Mouse (Mus musculus): ENCODE data around the gene Dlk2. TPM values are rescaled to one million over a fixed set of nuclear protein-coding genes. Genes with fewer than 3 reads are reported as not detected.
A peak's percentile ranks its signal among the peaks of the same experiment; 100 is the strongest.

Dlk2 gene
- polyA plus RNA-seq, 1 experiment: 0.61 TPM

DNA sequence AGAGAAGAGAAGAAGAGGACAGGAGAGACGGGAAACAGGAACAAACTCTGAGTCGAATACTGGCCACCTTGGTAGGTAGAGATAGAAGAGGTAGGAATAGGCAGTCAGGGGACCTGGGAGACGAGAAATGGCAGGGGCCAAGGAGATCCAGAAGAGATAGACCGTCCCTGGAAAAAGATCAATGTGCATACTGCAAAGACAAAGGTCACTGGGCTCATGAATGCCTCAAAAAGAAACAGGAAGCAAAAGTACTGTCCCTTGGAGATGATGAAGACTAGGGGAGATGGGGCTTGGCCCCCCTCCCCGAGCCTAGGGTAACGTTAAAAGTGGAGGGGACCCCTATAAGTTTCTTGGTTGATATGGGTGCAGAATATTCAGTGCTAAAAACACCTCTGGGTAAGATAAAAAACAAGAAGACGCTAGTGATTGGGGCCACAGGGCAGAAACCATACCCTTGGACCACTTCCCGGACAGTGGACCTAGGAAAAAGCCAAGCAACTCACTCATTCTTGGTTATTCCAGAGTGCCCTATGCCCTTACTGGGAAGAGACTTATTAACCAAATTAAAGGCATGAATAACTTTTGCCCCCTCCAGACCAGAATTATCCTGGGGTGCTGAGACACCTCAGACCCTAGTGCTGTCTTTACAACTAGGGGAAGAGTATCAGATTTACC is 53.9 kb downstream of the Dlk2 start:
- Histone ChIP-seq H3K4me3 (ENCODE audit: insufficient read depth, low read depth, low read length) (no peak overlapping the region), H3K36me3 (ENCODE audit: control insufficient read depth, insufficient read depth, low read length) (no peaks in the 10 kb centered on the region), H3K27ac (ENCODE audit: insufficient read depth, low read depth, low read length) (peak overlapping the region; percentile 96), H3K27me3 (replicated peaks; ENCODE audit: control insufficient read depth, insufficient read depth, low read length) (no peaks in the 10 kb centered on the region), H3K4me1 (ENCODE audit: control insufficient read depth, insufficient read depth, low read length) (peaks cover 3% of the 10 kb centered on the region; the same call in 1 of the 2 replicates)
- 64% methylated on average over 8 of the region's 8 CpGs for WGBS
- no peak for TF ChIP-seq POLR2A (IDR thresholded peaks at IDR 0.05; ENCODE audit: low read depth, low read length)
- TF ChIP-seq CTCF (conservative IDR thresholded peaks at IDR 0.05; ENCODE audit: insufficient read depth, insufficient read length, low read depth, low read length): no peak
- peak; percentile 84 for DNase-seq

Other genes starting within 250 kb of the Dlk2 start
- 94.6 and 120 TPM in 2 replicates for gene Mrps18a, start 186.4 kb upstream of the Dlk2 start, polyA plus RNA-seq (2012; rRNA removed)
- gene Rsph9, start 153.2 kb upstream of the Dlk2 start, polyA plus RNA-seq (2012; rRNA removed): 34.8 and 37.2 TPM in 2 replicates
- 17.3 and 19.2 TPM in 2 replicates for gene Mad2l1bp, start 143.9 kb upstream of the Dlk2 start, polyA plus RNA-seq (2012; rRNA removed)
- 69.7 and 80.4 TPM in 2 replicates for gene Gtpbp2, start 136.4 kb upstream of the Dlk2 start, polyA plus RNA-seq (2012; rRNA removed)
- 3.8 and 4.0 TPM in 2 replicates for gene Polh, start 94.8 kb upstream of the Dlk2 start, polyA plus RNA-seq (2012; rRNA removed)
- 18.5 and 20.5 TPM in 2 replicates for gene Xpo5, start 94.6 kb upstream of the Dlk2 start, polyA plus RNA-seq (2012; rRNA removed)
- gene Polr1c, start 49.4 kb upstream of the Dlk2 start, polyA plus RNA-seq (2012; rRNA removed): 63.0 and 70.7 TPM in 2 replicates
- 246 and 292 TPM in 2 replicates for gene Yipf3, start 49.3 kb upstream of the Dlk2 start, polyA plus RNA-seq (2012; rRNA removed)
- 1.1 and 1.4 TPM in 2 replicates for gene Lrrc73, start 43.9 kb upstream of the Dlk2 start, polyA plus RNA-seq (2012; rRNA removed)
- gene Tjap1, start 14.4 kb upstream of the Dlk2 start, polyA plus RNA-seq (2012; rRNA removed): 23.1 and 29.7 TPM in 2 replicates
- gene Abcc10, start 30.9 kb downstream of the Dlk2 start, polyA plus RNA-seq (2012; rRNA removed): 16.8 and 27.8 TPM in 2 replicates
- 11.8 and 14.3 TPM in 2 replicates for gene Zfp318, start 86.3 kb downstream of the Dlk2 start, polyA plus RNA-seq (2012; rRNA removed)
- gene Crip3, start 131.5 kb downstream of the Dlk2 start, polyA plus RNA-seq (2012; rRNA removed): 2.9 and 3.7 TPM in 2 replicates
- gene Slc22a7, start 141.0 kb downstream of the Dlk2 start, polyA plus RNA-seq (2012; rRNA removed): 164 and 283 TPM in 2 replicates
- 1.4 and 1.6 TPM in 2 replicates for gene Ttbk1, start 190.3 kb downstream of the Dlk2 start, polyA plus RNA-seq (2012; rRNA removed)
- gene Dnph1, start 199.3 kb downstream of the Dlk2 start, polyA plus RNA-seq (2012; rRNA removed): 20.7 and 22.8 TPM in 2 replicates
- gene Cul9, start 249.0 kb downstream of the Dlk2 start, polyA plus RNA-seq (2012; rRNA removed): 27.0 and 32.4 TPM in 2 replicates

Data from kidney, adult 2 months (tissue).